Mouse (Mus musculus) left cerebral cortex, adult 9 months (tissue): ENCODE data around the gene Pde11a.
A peak's percentile ranks its signal among the peaks of the same experiment; 100 is the strongest.
"Not testable (repeated sequence)": the region's sequence is repeated elsewhere in the genome, so short reads cannot be mapped to it uniquely, and the experiment has no call there.

ENCODE experiments used
- DNase-seq, 2 experiments: peaks; one replicate each; pipeline ENCODE4 v3.0.0; 2022; ENCODE audit warnings: low spot score in 2 of 2

Gene Pde11a

GRCm38 (mm10) chr2:75990885-75991539, 347.6 kb downstream of the Pde11a start:
- DNase-seq = peak in 1 of 2 experiments; percentile 41

DNA sequence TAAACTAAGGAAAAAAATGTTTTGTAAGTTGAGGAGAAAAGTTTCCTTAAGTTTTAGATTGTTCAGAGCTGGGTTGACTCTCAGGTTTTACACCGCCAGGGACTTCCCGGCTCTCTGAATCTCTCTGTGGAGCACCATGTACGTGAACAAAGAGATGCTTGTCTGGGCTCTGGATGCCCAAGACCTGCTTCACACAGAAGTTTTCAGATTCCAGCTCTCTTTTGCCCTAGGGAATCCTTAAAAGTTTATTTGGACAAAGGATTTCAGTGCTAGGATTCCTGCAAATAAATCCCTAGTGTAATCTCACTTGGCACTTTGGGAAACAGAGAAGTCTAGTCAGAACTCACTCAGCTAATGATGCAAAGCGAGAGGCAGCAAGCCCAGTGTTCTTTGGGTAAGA, 348.9 kb downstream of the Pde11a start:
- no peak for DNase-seq

GRCm38 (mm10) chr2:75988779-75989363, 349.7 kb downstream of the Pde11a start:
- no peak for DNase-seq

DNA sequence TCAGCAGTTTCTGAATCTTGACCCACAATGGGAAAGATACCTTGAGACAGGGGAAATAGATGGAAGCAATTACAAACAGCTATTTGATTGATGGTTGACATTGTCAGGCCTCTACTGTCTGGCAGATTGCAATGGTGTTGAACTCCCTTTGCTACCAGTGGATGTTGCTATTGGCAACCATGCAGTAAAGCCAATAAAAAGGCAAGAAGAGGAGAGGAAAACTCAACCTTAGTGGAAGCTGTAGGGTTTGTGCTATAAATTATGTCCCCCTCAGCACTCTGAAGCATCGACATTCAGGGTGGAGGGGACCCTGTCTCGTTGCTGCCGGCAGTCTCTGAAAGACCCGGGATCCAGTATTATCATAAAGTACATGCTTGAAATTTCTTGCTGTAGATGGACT, 350.2 kb downstream of the Pde11a start:
- no peak for DNase-seq

GRCm38 (mm10) chr2:75987739-75988138, 350.8 kb downstream of the Pde11a start:
- DNase-seq = no peak

GRCm38 (mm10) chr2:75985124-75985523, 353.4 kb downstream of the Pde11a start:
- peak; percentile 46 to 76 for DNase-seq

DNA sequence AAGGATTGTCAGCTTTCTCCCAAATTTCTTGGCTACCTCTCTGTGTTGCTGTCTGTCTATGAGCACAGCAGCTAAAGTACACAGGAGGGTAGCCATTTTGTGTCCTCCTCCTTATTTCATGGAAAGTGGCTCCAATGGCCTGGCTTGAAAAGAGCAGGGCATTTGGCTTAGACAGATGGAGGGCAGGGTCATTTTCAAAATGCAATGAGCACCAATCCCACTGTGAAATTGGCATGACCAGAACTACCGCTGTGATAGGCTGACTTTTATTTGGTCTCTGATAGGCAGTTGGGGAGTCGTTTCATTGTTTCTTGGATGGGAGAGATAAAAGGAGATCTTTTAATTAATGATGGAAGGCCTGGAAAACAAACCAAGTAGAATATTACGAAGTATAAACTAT, 354.7 kb downstream of the Pde11a start:
- no peak for DNase-seq

GRCm38 (mm10) chr2:75983091-75983490, 355.5 kb downstream of the Pde11a start:
- no peak for DNase-seq

GRCm38 (mm10) chr2:75982626-75983025, 355.9 kb downstream of the Pde11a start:
- no peak for DNase-seq

- DNase-seq = peak; percentile 73 to 81
These were observed 357.0 kb downstream of the Pde11a start, which contains the start of gene Ttc30a1 for GRCm38 (mm10) chr2:75981440-75982081. Ttc30a1 (minus strand) TSS chr2:75981967.

DNA sequence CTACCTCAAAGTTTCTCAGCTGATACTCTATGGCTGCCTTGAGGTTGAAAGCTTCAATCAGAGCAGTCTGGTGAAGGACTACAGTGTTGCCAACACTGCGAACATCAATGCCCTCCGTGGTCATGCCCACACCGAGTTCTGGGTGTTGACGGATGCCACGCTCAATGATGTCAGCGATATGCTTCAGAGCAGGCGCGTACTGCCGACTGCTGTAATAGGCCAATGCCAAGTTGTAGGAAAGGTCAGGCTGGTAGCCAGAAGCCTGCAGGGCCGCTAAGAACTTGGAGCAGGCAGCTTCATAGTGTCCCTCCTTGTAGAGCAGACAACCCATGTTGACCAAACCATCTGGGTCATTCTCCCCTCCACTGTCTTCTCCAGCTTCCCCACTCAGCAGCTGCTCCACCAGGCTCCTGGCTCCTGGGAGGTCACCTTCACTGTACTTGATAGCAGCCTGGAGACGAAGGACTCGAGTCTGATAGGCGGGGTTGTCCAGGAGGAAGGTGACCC, 357.6 kb downstream of the Pde11a start:
- not testable (repeated sequence) for DNase-seq

GRCm38 (mm10) chr2:75977752-75978368, 360.7 kb downstream of the Pde11a start, which contains the start of gene Ttc30a2:
Ttc30a2 (minus strand) TSS chr2:75978170.
- DNase-seq = not testable (repeated sequence)

DNA sequence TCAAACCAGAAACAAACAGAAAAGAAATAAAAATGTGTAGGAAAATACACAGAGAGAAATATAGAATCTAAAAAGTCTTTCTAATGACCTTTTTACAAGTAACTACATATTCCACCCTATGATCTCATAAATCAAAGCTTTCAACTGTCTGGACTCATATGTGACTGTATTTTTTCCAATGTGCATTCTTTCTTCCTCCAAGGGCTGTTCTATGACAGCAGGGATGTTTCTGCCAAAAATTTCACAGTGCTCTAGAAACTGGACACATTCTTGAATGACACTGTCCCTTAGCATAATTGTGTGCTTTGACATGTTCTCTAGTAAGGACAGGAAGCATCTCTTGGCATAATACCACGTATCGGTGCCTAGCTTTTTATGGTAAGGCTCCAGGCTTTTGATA, 362.5 kb downstream of the Pde11a start:
- DNase-seq = not testable (repeated sequence)

GRCm38 (mm10) chr2:75974131-75974530, 364.4 kb downstream of the Pde11a start:
- no peak for DNase-seq

GRCm38 (mm10) chr2:75964972-75965371, 373.6 kb downstream of the Pde11a start:
- DNase-seq = peak in 1 of 2 experiments; percentile 86

DNA sequence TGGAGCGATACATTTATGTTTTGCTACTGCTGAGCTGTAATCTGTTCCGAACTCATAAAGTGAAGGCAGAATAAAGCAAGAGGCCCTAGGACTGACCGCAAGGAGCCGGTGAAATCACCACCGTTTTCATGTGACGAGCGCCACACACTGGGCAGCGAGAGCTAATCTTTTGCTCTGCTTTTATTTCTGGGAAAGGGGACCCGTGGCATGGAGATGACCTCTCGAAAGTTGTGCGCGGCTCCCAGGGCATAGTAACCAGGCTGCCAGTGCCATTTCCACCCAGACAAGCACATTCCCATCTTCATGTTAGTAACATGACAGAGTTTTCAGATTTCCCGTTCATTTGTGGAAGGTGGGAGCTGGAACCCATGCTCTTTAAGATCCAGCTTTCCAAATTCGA, 374.1 kb downstream of the Pde11a start:
- peak in 1 of 2 experiments; percentile 46 for DNase-seq

DNA sequence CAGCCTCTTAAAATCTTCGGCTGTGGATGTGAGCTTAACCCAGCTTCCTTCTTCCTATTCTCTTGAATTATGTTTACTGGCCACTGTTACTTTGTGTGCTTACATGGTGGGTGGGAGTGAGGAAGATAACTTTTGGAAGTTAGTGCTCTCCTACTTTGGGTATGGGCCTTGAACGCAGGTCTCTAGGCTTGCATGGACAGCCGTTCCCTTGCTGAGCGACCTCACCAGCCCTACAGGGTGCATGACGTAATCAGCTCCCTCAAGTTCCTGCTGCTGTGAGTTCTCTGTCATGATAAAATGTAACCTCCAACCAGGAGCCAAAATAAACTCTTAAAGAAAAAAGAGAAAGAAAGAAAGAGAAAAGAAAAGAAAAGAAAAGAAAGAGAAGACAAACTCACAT, 374.5 kb downstream of the Pde11a start:
- DNase-seq = no peak

- no peak for DNase-seq
These were observed 375.2 kb downstream of the Pde11a start for GRCm38 (mm10) chr2:75963211-75963840.

- peak in 1 of 2 experiments; percentile 46 for DNase-seq
These were observed 377.9 kb downstream of the Pde11a start for GRCm38 (mm10) chr2:75960366-75961330.

GRCm38 (mm10) chr2:75959850-75960365, 378.7 kb downstream of the Pde11a start:
- no peak for DNase-seq
